16 mouse cellular contexts compared by ENCODE assay signal in genomic region chr9:42046248-42046647, GRCm38 (mm10).
"Had no signal": no experiment of that assay in that cellular context is flagged by ENCODE, and none has a peak within 500 bp of the region (broad histone marks: within the 10 kb centered on the region; RNA-seq: fewer than 3 reads in every experiment).

No protein-coding gene starts in this region.

- H3K9ac ChIP-seq: neural tube, embryonic 12.5 days; neural tube, embryonic 13.5 days; neural tube, embryonic 15.5 days; stomach, embryonic 15.5 days had no signal

- H3K4me3 ChIP-seq: neural tube, embryonic 12.5 days; neural tube, embryonic 13.5 days; neural tube, embryonic 15.5 days; stomach, embryonic 15.5 days had no signal

- H3K27ac ChIP-seq: neural tube, embryonic 12.5 days; neural tube, embryonic 13.5 days; neural tube, embryonic 15.5 days; stomach, embryonic 15.5 days had no signal

- H3K4me2 ChIP-seq: neural tube, embryonic 12.5 days; neural tube, embryonic 13.5 days; neural tube, embryonic 15.5 days; stomach, embryonic 15.5 days had no signal

- H3K36me3 ChIP-seq: stomach, embryonic 15.5 days had no signal

- H3K4me1 ChIP-seq: neural tube, embryonic 12.5 days; neural tube, embryonic 13.5 days; neural tube, embryonic 15.5 days; stomach, embryonic 15.5 days had no signal

- H3K27me3 ChIP-seq: neural tube, embryonic 12.5 days; neural tube, embryonic 13.5 days; neural tube, embryonic 15.5 days; stomach, embryonic 15.5 days had no signal

- H3K9me3 ChIP-seq: neural tube, embryonic 12.5 days; neural tube, embryonic 13.5 days; neural tube, embryonic 15.5 days; stomach, embryonic 15.5 days had no signal

- DNase-seq: retina, postnatal 1 day; right cerebral cortex, adult 18-20 months; right cerebral cortex, postnatal 14 days; right cerebral cortex, postnatal 25 days; right cerebral cortex, postnatal 4 days; spleen, adult 18-20 months; thymus, adult 18-20 months; thymus, adult 2 months; thymus, postnatal 14 days; thymus, postnatal 25 days; thymus, postnatal 36 days; thymus, postnatal 4 days had no signal
